Mouse (Mus musculus) liver, embryonic 11.5 days (tissue): Measurements from ENCODE around the gene Srgap1. TPM values are rescaled to one million over a fixed set of nuclear protein-coding genes. Genes with fewer than 3 reads are reported as not detected.

Experiments used
- ATAC-seq: fragments of 200-750 bp; cut with Nextera tagmentation; replicated peaks from 2 replicates; pipeline ENCODE4 v1.8.0; 2017; ENCODE audit warnings: moderate number of reproducible peaks, mild to moderate bottlenecking, moderate TSS enrichment, moderate library complexity; ENCODE audit not compliant: low FRiP score
- DNase-seq: peaks from one replicate; pipeline ENCODE4 v3.0.0-alpha.2; 2017; ENCODE audit warnings: low spot score
- H3K27ac ChIP-seq: fragments of 300-500 bp; sonication (generic); 2 replicates; pipeline ENCODE4 v1.5.1; 2014; ENCODE audit warnings: mild to moderate bottlenecking, low read depth, low read length, control low read depth
- H3K27me3 ChIP-seq: fragments of 300-500 bp; sonication (generic); replicated peaks from 2 replicates; pipeline ENCODE4 v1.6.1; 2014; ENCODE audit warnings: low read length, mixed read lengths; ENCODE audit not compliant: control insufficient read depth, insufficient read depth
- H3K36me3 ChIP-seq: fragments of 300-500 bp; sonication (generic); 2 replicates; pipeline ENCODE4 v1.6.1; 2014; ENCODE audit warnings: mild to moderate bottlenecking, low read length, moderate library complexity, mixed read lengths; ENCODE audit not compliant: control insufficient read depth, insufficient read depth
- H3K4me1 ChIP-seq: fragments of 300-500 bp; sonication (generic); replicated peaks from 2 replicates; pipeline ENCODE4 v1.6.1; 2014; ENCODE audit warnings: low read length, mixed read lengths; ENCODE audit not compliant: control insufficient read depth, insufficient read depth
- H3K4me2 ChIP-seq: fragments of 300-500 bp; sonication (generic); 2 replicates; pipeline ENCODE4 v1.6.1; 2014; ENCODE audit warnings: mild to moderate bottlenecking, control low read depth, moderate library complexity
- H3K4me3 ChIP-seq: fragments of 300-500 bp; sonication (generic); 2 replicates; pipeline ENCODE4 v1.5.1; 2014; ENCODE audit warnings: low read depth, low read length, control low read depth
- H3K9ac ChIP-seq: fragments of 300-500 bp; sonication (generic); 2 replicates; pipeline ENCODE4 v1.6.1; 2014; ENCODE audit warnings: low read depth, low read length, control low read depth
- H3K9me3 ChIP-seq: fragments of 300-500 bp; sonication (generic); 2 replicates; pipeline ENCODE4 v1.6.1; 2016; ENCODE audit warnings: low read length, inconsistent platforms, mixed read lengths; ENCODE audit not compliant: control insufficient read depth
- WGBS: fragments of 180-500 bp; shearing (Covaris S2); extraction: QIAGEN DNeasy Blood & Tissue Kit; methylation state at CpG from one replicate; pipeline ENCODE4 v1.1.7; 2014; 5-methylcytosine and 5-hydroxymethylcytosine counted together
- polyA plus RNA-seq: library from polyadenylated mRNA; unstranded; fragments of >200 nt; fragmentation: Nextera tagmentation; extraction: Ambion mirVana; gene quantifications from 2 replicates; pipeline ENCODE4 v1.2.1, GENCODE M21; 2014

The Srgap1 gene
- polyA plus RNA-seq, 1 experiment from 2014 or later: 3.8 TPM

DNA sequence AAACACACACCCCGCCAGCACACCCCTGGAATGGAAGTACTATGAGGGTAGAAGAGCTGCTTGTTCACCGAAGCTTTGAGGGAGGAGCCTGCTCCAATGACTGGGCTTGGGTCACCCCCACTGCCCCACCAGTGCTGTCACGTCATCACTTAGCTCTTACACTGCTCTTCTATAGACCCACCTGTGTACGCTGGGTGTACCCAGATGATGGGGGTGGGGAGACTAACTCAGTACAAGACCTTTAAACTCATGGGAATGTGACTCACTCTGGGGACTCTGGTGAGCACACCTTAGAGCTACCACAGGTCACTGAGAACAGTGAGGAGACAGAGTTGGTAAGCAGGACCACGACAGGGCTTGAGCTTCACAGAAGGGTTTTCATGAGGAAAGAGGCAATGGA, 94.1 kb downstream of the Srgap1 start:
- H3K9ac ChIP-seq: no peak overlapping the region

DNA sequence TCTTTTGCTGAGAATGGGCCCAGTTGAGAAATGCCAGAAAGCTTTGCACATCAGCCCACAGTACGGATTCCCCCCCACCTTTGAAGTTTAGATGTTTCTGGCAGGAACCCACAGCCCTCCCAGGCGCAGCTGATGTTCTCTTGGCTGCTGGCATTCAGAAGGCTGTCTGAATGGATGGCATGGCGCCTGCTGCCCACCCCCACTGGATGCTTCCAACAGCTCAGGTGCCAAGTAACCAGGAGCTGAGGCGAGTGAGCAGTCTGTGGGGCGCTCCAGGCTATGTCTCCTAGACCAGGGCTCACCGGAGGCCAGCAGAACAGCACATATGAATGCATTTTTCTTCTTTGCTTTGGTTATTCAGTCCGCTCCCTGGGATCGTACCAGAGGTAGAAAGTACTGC, 100.9 kb downstream of the Srgap1 start:
- H3K4me3 ChIP-seq: no peak overlapping the region
- no peak overlapping the region for H3K4me2 ChIP-seq
- no peak overlapping the region for H3K9ac ChIP-seq
- DNase-seq (no peak), ATAC-seq (no peak)
- WGBS: 91% methylated on average over 8 of the region's 8 CpGs
- H3K9me3 ChIP-seq: no peaks in the 10 kb centered on the region
- no peaks in the 10 kb centered on the region for H3K4me1 ChIP-seq
- no peaks in the 10 kb centered on the region for H3K27me3 ChIP-seq
- H3K27ac ChIP-seq: no peak overlapping the region
- no peaks in the 10 kb centered on the region for H3K36me3 ChIP-seq

More for the DNA sequence above, 94.1 kb downstream of the Srgap1 start:
- Histone ChIP-seq H3K36me3 (no peaks in the 10 kb centered on the region), H3K4me2 (no peak overlapping the region), H3K4me1 (no peaks in the 10 kb centered on the region), H3K27ac (no peak overlapping the region), H3K9me3 (no peaks in the 10 kb centered on the region), H3K27me3 (no peaks in the 10 kb centered on the region), H3K4me3 (no peak overlapping the region)
- DNase-seq: no peak
- ATAC-seq: no peak
- WGBS: 85% methylated on average over 5 of the region's 5 CpGs

DNA sequence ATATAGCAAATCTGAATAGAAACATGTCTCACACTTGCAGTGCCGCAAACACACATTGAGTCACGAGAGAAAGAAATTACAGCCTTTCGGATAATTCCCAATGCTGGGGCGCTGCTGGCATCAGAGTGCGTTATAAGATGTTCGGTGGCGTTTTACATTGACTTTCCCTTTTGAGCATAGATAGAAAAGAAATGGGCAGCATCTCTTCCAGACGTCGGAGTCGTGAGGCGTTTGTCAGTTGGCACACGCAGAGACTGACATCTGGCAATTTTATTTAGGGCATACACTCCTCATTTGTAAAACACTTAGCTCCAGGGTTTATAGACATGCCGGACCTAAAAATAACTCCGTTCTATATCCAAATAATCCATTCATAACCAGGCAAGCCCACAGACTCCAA, 115.2 kb downstream of the Srgap1 start:
- Histone ChIP-seq H3K4me1 (no peaks in the 10 kb centered on the region), H3K27ac (no peak overlapping the region), H3K4me3 (no peak overlapping the region), H3K27me3 (no peaks in the 10 kb centered on the region), H3K36me3 (no peaks in the 10 kb centered on the region), H3K9ac (no peak overlapping the region), H3K4me2 (no peak overlapping the region), H3K9me3 (no peaks in the 10 kb centered on the region)
- no peak for ATAC-seq
- no peak for DNase-seq
- WGBS: 88% methylated on average over 14 of the region's 14 CpGs

GRCm38 (mm10) chr10:121926094-121926493, 121.0 kb downstream of the Srgap1 start:
- Histone ChIP-seq H3K27ac (no peak overlapping the region), H3K4me3 (no peak overlapping the region), H3K9me3 (no peaks in the 10 kb centered on the region), H3K4me1 (no peaks in the 10 kb centered on the region), H3K36me3 (no peaks in the 10 kb centered on the region), H3K4me2 (no peak overlapping the region), H3K9ac (no peak overlapping the region), H3K27me3 (no peaks in the 10 kb centered on the region)
- DNase-seq (no peak), ATAC-seq (no peak)
- 91% methylated on average over 3 of the region's 3 CpGs for WGBS

DNA sequence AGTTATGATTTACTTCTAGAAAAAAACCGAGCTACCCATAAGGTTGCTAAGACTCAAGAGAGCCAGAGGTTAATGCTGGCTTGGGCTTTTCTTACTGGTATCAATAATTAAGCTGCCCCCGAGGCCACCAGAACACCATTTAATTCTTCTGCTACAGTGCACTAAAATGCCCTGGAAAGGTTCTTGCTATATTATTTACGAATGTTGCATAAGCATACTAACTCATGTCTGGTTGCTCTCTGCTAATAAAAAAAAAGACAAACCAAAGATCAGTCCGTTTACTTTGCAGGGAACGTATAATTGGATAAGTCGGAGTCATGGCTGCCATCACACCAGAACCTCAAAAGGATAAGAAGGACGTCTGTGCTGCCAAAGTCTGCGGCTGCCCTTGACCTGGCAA, 128.1 kb downstream of the Srgap1 start:
- H3K27me3 ChIP-seq: no peaks in the 10 kb centered on the region
- H3K9ac ChIP-seq: no peak overlapping the region
- H3K4me3 ChIP-seq: no peak overlapping the region
- H3K36me3 ChIP-seq: no peaks in the 10 kb centered on the region
- DNase-seq (no peak), ATAC-seq (no peak)
- H3K4me1 ChIP-seq: no peaks in the 10 kb centered on the region
- no peaks in the 10 kb centered on the region for H3K9me3 ChIP-seq
- no peak overlapping the region for H3K4me2 ChIP-seq
- WGBS: 75% methylated on average over 8 of the region's 8 CpGs
- H3K27ac ChIP-seq: no peak overlapping the region

- H3K4me1 ChIP-seq: no peaks in the 10 kb centered on the region
- H3K27ac ChIP-seq: no peak overlapping the region
- ATAC-seq (no peak), DNase-seq (no peak)
- no peaks in the 10 kb centered on the region for H3K9me3 ChIP-seq
- H3K4me2 ChIP-seq: no peak overlapping the region
- H3K4me3 ChIP-seq: no peak overlapping the region
- no peak overlapping the region for H3K9ac ChIP-seq
- H3K36me3 ChIP-seq: no peaks in the 10 kb centered on the region
- WGBS: 81% methylated on average over 3 of the region's 3 CpGs
- no peaks in the 10 kb centered on the region for H3K27me3 ChIP-seq
Measured at GRCm38 (mm10) chr10:121918579-121918978, 128.5 kb downstream of the Srgap1 start.

- Histone ChIP-seq H3K36me3 (no peaks in the 10 kb centered on the region), H3K9ac (no peak overlapping the region), H3K4me1 (no peaks in the 10 kb centered on the region), H3K9me3 (no peaks in the 10 kb centered on the region), H3K27ac (no peak overlapping the region), H3K4me3 (no peak overlapping the region), H3K4me2 (no peak overlapping the region), H3K27me3 (no peaks in the 10 kb centered on the region)
- ATAC-seq (no peak), DNase-seq (no peak)
- WGBS: 78% methylated on average over 12 of the region's 12 CpGs
Measured at GRCm38 (mm10) chr10:121915530-121915929, 131.6 kb downstream of the Srgap1 start.

DNA sequence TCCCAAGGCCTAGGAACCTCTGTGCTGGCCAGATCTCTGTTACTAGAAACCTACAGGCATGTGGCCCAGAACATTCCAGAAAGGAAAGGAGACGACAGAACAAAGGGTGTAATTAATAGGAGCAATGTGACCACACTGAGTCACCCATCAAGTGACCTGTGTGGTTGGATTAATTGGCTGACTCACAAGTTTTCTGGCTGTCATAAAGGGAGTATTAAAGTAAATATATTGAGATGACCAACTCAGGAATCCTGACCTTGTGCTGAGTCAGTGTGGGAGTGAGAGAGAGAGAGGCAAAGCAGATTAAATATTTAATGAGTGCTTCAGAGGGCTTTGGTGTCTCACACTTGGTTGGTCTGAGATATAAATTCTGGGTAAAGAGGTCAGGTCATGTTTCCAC, 143.0 kb downstream of the Srgap1 start:
- WGBS: 68% methylated on average over 1 of the region's 1 CpGs
- H3K36me3 ChIP-seq: no peaks in the 10 kb centered on the region
- H3K4me1 ChIP-seq: no peaks in the 10 kb centered on the region
- H3K9ac ChIP-seq: no peak overlapping the region
- H3K27me3 ChIP-seq: no peaks in the 10 kb centered on the region
- DNase-seq (no peak), ATAC-seq (no peak)
- H3K9me3 ChIP-seq: no peaks in the 10 kb centered on the region
- no peak overlapping the region for H3K4me3 ChIP-seq
- no peak overlapping the region for H3K4me2 ChIP-seq
- no peak overlapping the region for H3K27ac ChIP-seq

DNA sequence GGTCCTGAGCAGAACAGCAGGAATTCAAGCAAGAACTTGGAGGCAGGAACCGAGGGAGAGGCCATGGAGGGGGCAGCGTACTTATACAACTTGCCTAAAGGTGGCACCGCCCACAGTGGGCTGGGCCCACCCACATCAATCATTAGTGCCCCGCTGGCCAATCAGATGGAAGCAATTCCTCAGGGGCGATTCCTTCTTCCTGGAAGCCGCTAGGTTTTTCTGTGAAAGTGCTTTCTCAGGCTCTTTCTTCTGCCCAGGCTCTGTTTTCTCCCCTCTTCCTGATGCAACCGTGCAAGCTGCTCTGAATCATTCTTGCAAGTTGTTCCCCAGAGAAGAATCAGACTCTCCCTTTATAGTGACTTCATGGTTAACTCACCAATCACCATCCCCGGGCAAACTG, 144.5 kb downstream of the Srgap1 start:
- Histone ChIP-seq H3K9ac (no peak overlapping the region), H3K27me3 (no peaks in the 10 kb centered on the region), H3K4me2 (no peak overlapping the region), H3K27ac (no peak overlapping the region), H3K36me3 (no peaks in the 10 kb centered on the region), H3K9me3 (no peaks in the 10 kb centered on the region), H3K4me3 (no peak overlapping the region), H3K4me1 (no peaks in the 10 kb centered on the region)
- DNase-seq: no peak
- WGBS: 87% methylated on average over 8 of the region's 8 CpGs
- no peak for ATAC-seq
